Mouse (Mus musculus): ENCODE results near the gene Nectin1. TPM values are rescaled to one million over a fixed set of nuclear protein-coding genes. Genes with fewer than 3 reads are reported as not detected.
A peak's percentile ranks its signal among the peaks of the same experiment; 100 is the strongest.

The Nectin1 gene
- total RNA-seq, 2 experiments from 2014 or later, result 109 to 113 TPM

GRCm38 (mm10) chr9:43761181-43761820 lies 17.5 kb downstream of the Nectin1 start:
- peak in 1 of 2 experiments; percentile 61 for DNase-seq (ENCODE audit: low spot score in 2 of 2)

GRCm38 (mm10) chr9:43761941-43762340 lies 18.2 kb downstream of the Nectin1 start:
- no peak for DNase-seq (ENCODE audit: low spot score in 2 of 2)

- no peak for DNase-seq (ENCODE audit: low spot score in 2 of 2)
Measured at GRCm38 (mm10) chr9:43765419-43766179, 21.8 kb downstream of the Nectin1 start.

GRCm38 (mm10) chr9:43768779-43769178 lies 25.0 kb downstream of the Nectin1 start:
- no peak for DNase-seq (ENCODE audit: low spot score in 2 of 2)

- no peak for DNase-seq (ENCODE audit: low spot score in 2 of 2)
Measured at GRCm38 (mm10) chr9:43769228-43769627, 25.4 kb downstream of the Nectin1 start.

- DNase-seq (ENCODE audit: low spot score in 2 of 2), result no peak
Measured at GRCm38 (mm10) chr9:43769940-43770339, 26.2 kb downstream of the Nectin1 start.

GRCm38 (mm10) chr9:43771041-43771440 lies 27.3 kb downstream of the Nectin1 start:
- no peak for DNase-seq (ENCODE audit: low spot score in 2 of 2)

GRCm38 (mm10) chr9:43772460-43772859 lies 28.7 kb downstream of the Nectin1 start:
- no peak for DNase-seq (ENCODE audit: low spot score in 2 of 2)

- DNase-seq (ENCODE audit: low spot score in 2 of 2), result no peak
Measured at GRCm38 (mm10) chr9:43773521-43773920, 29.7 kb downstream of the Nectin1 start.

GRCm38 (mm10) chr9:43774427-43774826 lies 30.6 kb downstream of the Nectin1 start:
- DNase-seq (ENCODE audit: low spot score in 2 of 2), result no peak

GRCm38 (mm10) chr9:43776231-43776630 lies 32.4 kb downstream of the Nectin1 start:
- DNase-seq (ENCODE audit: low spot score in 2 of 2), result peak in 1 of 2 experiments; percentile 39

GRCm38 (mm10) chr9:43777362-43778360 lies 33.9 kb downstream of the Nectin1 start:
- no peak for DNase-seq (ENCODE audit: low spot score in 2 of 2)

GRCm38 (mm10) chr9:43780883-43781282 lies 37.1 kb downstream of the Nectin1 start:
- no peak for DNase-seq (ENCODE audit: low spot score in 2 of 2)

GRCm38 (mm10) chr9:43782401-43782800 lies 38.6 kb downstream of the Nectin1 start:
- no peak for DNase-seq (ENCODE audit: low spot score in 2 of 2)

- no peak for DNase-seq (ENCODE audit: low spot score in 2 of 2)
Measured at GRCm38 (mm10) chr9:43783959-43784358, 40.2 kb downstream of the Nectin1 start.

GRCm38 (mm10) chr9:43784841-43785240 lies 41.1 kb downstream of the Nectin1 start:
- DNase-seq (ENCODE audit: low spot score in 2 of 2), result no peak

- DNase-seq (ENCODE audit: low spot score in 2 of 2), result no peak
Measured at GRCm38 (mm10) chr9:43787591-43787990, 43.8 kb downstream of the Nectin1 start.

GRCm38 (mm10) chr9:43792681-43793080 lies 48.9 kb downstream of the Nectin1 start:
- no peak for DNase-seq (ENCODE audit: low spot score in 2 of 2)

GRCm38 (mm10) chr9:43793411-43793810 lies 49.6 kb downstream of the Nectin1 start:
- no peak for DNase-seq (ENCODE audit: low spot score in 2 of 2)

- DNase-seq (ENCODE audit: low spot score in 2 of 2), result no peak
Measured at GRCm38 (mm10) chr9:43796031-43796430, 52.2 kb downstream of the Nectin1 start.
